Mouse (Mus musculus): ENCODE results near the gene Txndc11. TPM values are rescaled to one million over a fixed set of nuclear protein-coding genes. Genes with fewer than 3 reads are reported as not detected.

The Txndc11 gene
- polyA plus RNA-seq, 1 experiment from 2014 or later = 30.8 TPM

DNA sequence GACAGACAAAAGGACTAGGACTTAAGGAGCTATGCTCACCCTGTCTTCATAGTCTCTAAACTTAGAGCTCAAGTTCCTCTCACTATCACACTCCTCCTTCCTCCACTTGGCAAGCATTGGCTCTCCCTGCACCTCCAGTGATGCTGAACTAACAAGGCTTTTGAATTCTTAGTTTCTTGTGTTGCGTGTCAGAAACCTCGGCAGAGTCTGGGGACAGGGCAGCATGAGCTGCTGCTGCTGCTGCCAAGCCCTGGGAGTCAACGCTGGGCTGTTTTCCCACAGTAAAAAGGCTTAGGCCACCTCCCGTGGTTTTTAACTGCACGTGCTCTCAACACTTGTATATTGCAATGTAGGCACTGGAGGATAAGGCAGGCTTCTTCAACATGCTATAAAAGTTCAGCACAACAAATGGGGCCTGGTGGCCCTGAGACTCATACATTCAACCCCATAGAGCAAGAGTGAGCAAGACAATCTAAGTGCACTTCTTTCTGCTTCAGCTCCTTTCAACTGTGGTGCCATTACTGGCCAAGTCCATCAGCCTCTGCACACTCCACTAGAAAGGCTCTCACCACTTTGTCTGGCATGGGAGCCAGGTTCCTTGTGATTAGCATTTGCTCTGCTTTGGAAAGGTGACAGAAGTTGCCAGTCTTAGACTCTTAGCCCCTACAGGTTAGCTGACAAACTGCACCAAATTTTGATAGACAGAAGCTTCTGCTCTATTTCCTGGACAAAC, 47.4 kb downstream of the Txndc11 start:
- WGBS = 80% methylated on average over 5 of the region's 5 CpGs
- H3K4me3 ChIP-seq (ENCODE audit: low read length) = no peak overlapping the region
- H3K36me3 ChIP-seq (ENCODE audit: control insufficient read depth, insufficient read depth, low read length) = peaks cover 37% of the 10 kb centered on the region
- no peak overlapping the region for H3K4me2 ChIP-seq (ENCODE audit: low read depth, low read length)
- no peaks in the 10 kb centered on the region for H3K9me3 ChIP-seq (ENCODE audit: control insufficient read depth, low read length)
- H3K27ac ChIP-seq (ENCODE audit: low read length) = no peak overlapping the region
- no peaks in the 10 kb centered on the region for H3K27me3 ChIP-seq (ENCODE audit: control insufficient read depth, insufficient read depth, low read depth, low read length)
- no peak overlapping the region for H3K9ac ChIP-seq (ENCODE audit: low read length)
- H3K4me1 ChIP-seq (replicated peaks; ENCODE audit: control insufficient read depth, insufficient read depth, low read length) = no peaks in the 10 kb centered on the region
- ATAC-seq (ENCODE audit: low read depth) = no peak

DNA sequence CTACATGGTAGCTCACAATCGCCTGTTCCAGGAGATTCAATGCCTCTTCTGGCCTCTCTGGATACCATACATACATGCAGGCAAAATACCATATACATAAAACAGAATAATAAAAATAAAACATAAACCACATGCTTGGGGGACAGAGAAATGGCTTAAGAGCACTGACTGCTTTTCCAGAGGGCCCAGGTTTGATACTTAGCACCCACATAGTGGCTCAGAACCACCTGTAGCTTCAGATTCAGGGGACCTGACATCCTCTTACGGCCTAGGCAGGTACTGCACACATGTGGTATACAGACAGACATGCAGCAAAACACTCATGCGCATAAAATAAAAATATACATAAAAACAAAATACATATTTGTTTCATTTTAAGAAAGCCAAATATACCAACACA, 48.2 kb downstream of the Txndc11 start:
- Histone ChIP-seq H3K9me3 (ENCODE audit: control insufficient read depth, low read length) (no peaks in the 10 kb centered on the region), H3K4me1 (replicated peaks; ENCODE audit: control insufficient read depth, insufficient read depth, low read length) (no peaks in the 10 kb centered on the region), H3K27ac (ENCODE audit: low read length) (no peak overlapping the region), H3K9ac (ENCODE audit: low read length) (no peak overlapping the region), H3K27me3 (ENCODE audit: control insufficient read depth, insufficient read depth, low read depth, low read length) (no peaks in the 10 kb centered on the region), H3K4me3 (ENCODE audit: low read length) (no peak overlapping the region), H3K36me3 (ENCODE audit: control insufficient read depth, insufficient read depth, low read length) (peaks cover 39% of the 10 kb centered on the region), H3K4me2 (ENCODE audit: low read depth, low read length) (no peak overlapping the region)
- no peak for ATAC-seq (ENCODE audit: low read depth)
- WGBS = 96% methylated on average over 3 of the region's 3 CpGs

DNA sequence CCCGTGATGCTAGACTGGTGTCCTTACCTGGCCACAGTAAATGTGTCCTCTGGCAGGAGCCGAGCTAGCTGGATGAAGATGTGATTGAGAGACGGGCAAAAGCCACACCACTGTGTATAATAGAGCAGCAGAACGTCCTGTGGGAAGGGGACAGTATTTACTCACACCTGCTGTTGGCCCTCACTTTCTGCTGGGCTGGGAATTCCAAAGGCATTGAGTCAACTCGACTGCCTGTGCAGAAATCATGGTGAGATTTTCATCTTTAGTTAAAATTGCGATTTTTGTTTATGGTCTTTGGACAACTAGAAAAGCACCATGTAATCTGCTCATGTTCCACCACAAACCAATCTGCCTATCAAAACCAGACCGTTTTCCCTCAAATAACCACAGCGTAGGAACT, 50.3 kb downstream of the Txndc11 start:
- no peak overlapping the region for H3K4me3 ChIP-seq (ENCODE audit: low read length)
- peaks cover 40% of the 10 kb centered on the region for H3K36me3 ChIP-seq (ENCODE audit: control insufficient read depth, insufficient read depth, low read length)
- H3K27ac ChIP-seq (ENCODE audit: low read length) = no peak overlapping the region
- 84% methylated on average over 8 of the region's 8 CpGs for WGBS
- no peaks in the 10 kb centered on the region for H3K4me1 ChIP-seq (replicated peaks; ENCODE audit: control insufficient read depth, insufficient read depth, low read length)
- H3K9me3 ChIP-seq (ENCODE audit: control insufficient read depth, low read length) = no peaks in the 10 kb centered on the region
- no peaks in the 10 kb centered on the region for H3K27me3 ChIP-seq (ENCODE audit: control insufficient read depth, insufficient read depth, low read depth, low read length)
- ATAC-seq (ENCODE audit: low read depth) = no peak
- H3K4me2 ChIP-seq (ENCODE audit: low read depth, low read length) = no peak overlapping the region
- no peak overlapping the region for H3K9ac ChIP-seq (ENCODE audit: low read length)

DNA sequence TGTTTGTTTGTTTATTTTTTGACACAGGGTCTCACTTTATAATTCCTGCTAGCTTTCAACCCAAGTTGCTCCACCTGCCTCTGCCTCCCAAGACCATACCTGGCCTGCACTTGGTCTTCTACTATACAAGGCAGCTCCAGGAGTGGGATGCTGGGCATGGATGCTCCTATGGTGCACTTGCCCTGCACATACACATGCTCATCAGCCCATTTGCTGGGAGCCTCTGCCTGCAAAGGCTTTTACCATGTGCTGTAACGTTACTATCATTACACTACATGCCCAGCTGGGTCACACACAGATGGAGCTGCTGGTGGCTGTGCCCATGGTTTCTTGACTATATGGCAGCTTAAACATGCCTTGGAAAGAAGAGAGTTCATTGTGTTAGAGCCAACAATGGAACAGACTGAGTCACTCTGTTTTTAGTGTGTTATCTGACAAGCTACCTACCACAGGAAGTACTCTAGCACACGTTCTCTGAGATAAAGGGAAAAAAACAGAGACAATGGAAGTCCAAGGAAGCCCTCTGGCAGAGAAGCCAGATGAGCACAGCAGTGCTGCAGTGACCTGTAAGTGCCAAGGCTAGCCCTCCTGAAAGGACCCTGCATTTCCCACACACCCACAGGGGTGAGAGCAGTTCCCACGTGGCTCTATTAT, 56.1 kb downstream of the Txndc11 start:
- Histone ChIP-seq H3K27me3 (ENCODE audit: control insufficient read depth, insufficient read depth, low read depth, low read length) (no peaks in the 10 kb centered on the region), H3K9me3 (ENCODE audit: control insufficient read depth, low read length) (no peaks in the 10 kb centered on the region), H3K27ac (ENCODE audit: low read length) (no peak overlapping the region), H3K4me3 (ENCODE audit: low read length) (no peak overlapping the region), H3K9ac (ENCODE audit: low read length) (no peak overlapping the region), H3K4me1 (replicated peaks; ENCODE audit: control insufficient read depth, insufficient read depth, low read length) (no peaks in the 10 kb centered on the region), H3K36me3 (ENCODE audit: control insufficient read depth, insufficient read depth, low read length) (peaks cover 43% of the 10 kb centered on the region), H3K4me2 (ENCODE audit: low read depth, low read length) (no peak overlapping the region)
- 52% methylated on average over 3 of the region's 3 CpGs for WGBS
- no peak for ATAC-seq (ENCODE audit: low read depth)

DNA sequence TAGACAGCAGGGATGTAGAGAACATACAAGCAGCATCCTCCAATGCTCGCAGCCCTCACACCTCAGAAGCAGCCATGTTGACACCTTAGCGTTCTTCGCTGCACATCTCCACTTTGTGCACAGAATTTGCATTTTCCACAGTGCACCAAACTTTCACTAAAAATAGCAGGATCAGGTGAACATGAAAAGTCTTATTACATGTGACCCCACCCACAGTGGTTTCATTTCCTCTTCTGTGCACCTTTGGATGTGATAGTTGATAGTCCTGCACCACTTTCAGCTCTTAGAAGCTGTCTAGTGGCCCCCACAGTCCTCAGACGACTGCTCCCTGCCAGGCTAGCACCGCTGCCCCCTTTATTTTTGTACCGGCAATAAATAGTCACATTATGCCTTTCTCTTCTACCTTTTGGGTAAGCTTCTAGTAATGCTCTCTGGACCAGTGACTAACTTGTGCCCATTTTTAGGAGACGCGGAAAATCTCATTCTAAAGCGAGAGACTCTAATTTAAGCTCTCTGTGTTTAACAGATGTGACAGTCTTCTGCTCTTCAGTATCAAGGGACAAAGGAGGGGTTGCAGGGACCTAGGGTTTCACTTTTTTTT, 56.7 kb downstream of the Txndc11 start:
- no peaks in the 10 kb centered on the region for H3K9me3 ChIP-seq (ENCODE audit: control insufficient read depth, low read length)
- no peak overlapping the region for H3K4me2 ChIP-seq (ENCODE audit: low read depth, low read length)
- H3K27ac ChIP-seq (ENCODE audit: low read length) = no peak overlapping the region
- H3K27me3 ChIP-seq (ENCODE audit: control insufficient read depth, insufficient read depth, low read depth, low read length) = no peaks in the 10 kb centered on the region
- no peak for ATAC-seq (ENCODE audit: low read depth)
- 85% methylated on average over 9 of the region's 9 CpGs for WGBS
- peaks cover 36% of the 10 kb centered on the region for H3K36me3 ChIP-seq (ENCODE audit: control insufficient read depth, insufficient read depth, low read length)
- no peak overlapping the region for H3K9ac ChIP-seq (ENCODE audit: low read length)
- H3K4me1 ChIP-seq (replicated peaks; ENCODE audit: control insufficient read depth, insufficient read depth, low read length) = no peaks in the 10 kb centered on the region
- no peak overlapping the region for H3K4me3 ChIP-seq (ENCODE audit: low read length)

DNA sequence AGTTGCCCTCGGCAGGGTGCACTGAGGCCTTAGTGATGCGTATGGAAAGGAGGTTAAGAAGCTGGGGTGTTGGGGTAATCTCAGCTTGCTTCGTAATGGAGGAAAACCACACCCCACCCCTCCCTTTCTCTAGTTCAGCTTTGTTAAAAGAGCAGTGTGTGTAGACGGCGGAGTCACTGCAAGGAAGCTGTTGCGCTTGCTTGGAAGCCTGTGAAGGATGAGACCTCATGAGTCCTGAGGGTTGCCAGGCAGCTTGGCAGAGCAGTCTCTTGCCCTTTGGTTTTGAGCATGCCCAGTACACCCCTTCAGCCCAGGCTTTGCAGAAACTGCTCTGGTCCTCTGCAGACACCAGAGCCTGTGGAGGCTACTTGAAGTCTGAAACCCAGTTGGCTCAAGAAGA, 61.4 kb downstream of the Txndc11 start:
- H3K27ac ChIP-seq (ENCODE audit: low read length) = no peak overlapping the region
- H3K4me3 ChIP-seq (ENCODE audit: low read length) = no peak overlapping the region
- no peaks in the 10 kb centered on the region for H3K27me3 ChIP-seq (ENCODE audit: control insufficient read depth, insufficient read depth, low read depth, low read length)
- no peak overlapping the region for H3K4me2 ChIP-seq (ENCODE audit: low read depth, low read length)
- no peaks in the 10 kb centered on the region for H3K9me3 ChIP-seq (ENCODE audit: control insufficient read depth, low read length)
- no peak overlapping the region for H3K9ac ChIP-seq (ENCODE audit: low read length)
- 79% methylated on average over 6 of the region's 6 CpGs for WGBS
- no peak for ATAC-seq (ENCODE audit: low read depth)
- H3K36me3 ChIP-seq (ENCODE audit: control insufficient read depth, insufficient read depth, low read length) = peaks cover 27% of the 10 kb centered on the region
- peaks cover 24% of the 10 kb centered on the region for H3K4me1 ChIP-seq (replicated peaks; ENCODE audit: control insufficient read depth, insufficient read depth, low read length)

GRCm38 (mm10) chr16:11072454-11072853, 62.0 kb downstream of the Txndc11 start:
- H3K9me3 ChIP-seq (ENCODE audit: control insufficient read depth, low read length) = no peaks in the 10 kb centered on the region
- H3K27ac ChIP-seq (ENCODE audit: low read length) = no peak overlapping the region
- H3K36me3 ChIP-seq (ENCODE audit: control insufficient read depth, insufficient read depth, low read length) = peaks cover 24% of the 10 kb centered on the region
- no peak overlapping the region for H3K4me3 ChIP-seq (ENCODE audit: low read length)
- H3K9ac ChIP-seq (ENCODE audit: low read length) = no peak overlapping the region
- H3K4me1 ChIP-seq (replicated peaks; ENCODE audit: control insufficient read depth, insufficient read depth, low read length) = peaks cover 30% of the 10 kb centered on the region
- ATAC-seq (ENCODE audit: low read depth) = no peak
- WGBS = 76% methylated on average over 8 of the region's 8 CpGs
- H3K4me2 ChIP-seq (ENCODE audit: low read depth, low read length) = no peak overlapping the region
- no peaks in the 10 kb centered on the region for H3K27me3 ChIP-seq (ENCODE audit: control insufficient read depth, insufficient read depth, low read depth, low read length)

- Histone ChIP-seq H3K4me2 (ENCODE audit: low read depth, low read length) (no peak overlapping the region), H3K9me3 (ENCODE audit: control insufficient read depth, low read length) (no peaks in the 10 kb centered on the region), H3K4me1 (replicated peaks; ENCODE audit: control insufficient read depth, insufficient read depth, low read length) (peaks cover 33% of the 10 kb centered on the region), H3K27me3 (ENCODE audit: control insufficient read depth, insufficient read depth, low read depth, low read length) (no peaks in the 10 kb centered on the region), H3K4me3 (ENCODE audit: low read length) (no peak overlapping the region), H3K9ac (ENCODE audit: low read length) (no peak overlapping the region), H3K27ac (ENCODE audit: low read length) (no peak overlapping the region), H3K36me3 (ENCODE audit: control insufficient read depth, insufficient read depth, low read length) (peaks cover 22% of the 10 kb centered on the region)
- ATAC-seq (ENCODE audit: low read depth) = no peak
- 81% methylated on average over 4 of the region's 4 CpGs for WGBS
Observed at GRCm38 (mm10) chr16:11071887-11072286, 62.6 kb downstream of the Txndc11 start.

GRCm38 (mm10) chr16:11071176-11071575, 63.3 kb downstream of the Txndc11 start:
- Histone ChIP-seq H3K27ac (ENCODE audit: low read length) (no peak overlapping the region), H3K9me3 (ENCODE audit: control insufficient read depth, low read length) (no peaks in the 10 kb centered on the region), H3K4me2 (ENCODE audit: low read depth, low read length) (no peak overlapping the region), H3K4me3 (ENCODE audit: low read length) (no peak overlapping the region), H3K4me1 (replicated peaks; ENCODE audit: control insufficient read depth, insufficient read depth, low read length) (peaks cover 33% of the 10 kb centered on the region), H3K36me3 (ENCODE audit: control insufficient read depth, insufficient read depth, low read length) (peaks cover 19% of the 10 kb centered on the region), H3K9ac (ENCODE audit: low read length) (no peak overlapping the region), H3K27me3 (ENCODE audit: control insufficient read depth, insufficient read depth, low read depth, low read length) (no peaks in the 10 kb centered on the region)
- no peak for ATAC-seq (ENCODE audit: low read depth)
- WGBS = 77% methylated on average over 5 of the region's 5 CpGs
